Mouse (Mus musculus) neural tube, embryonic 14.5 days (tissue): ENCODE measurements around the gene 1700001C19Rik. TPM values are rescaled to one million over a fixed set of nuclear protein-coding genes. Genes with fewer than 3 reads are reported as not detected.
A peak's percentile ranks its signal among the peaks of the same experiment; 100 is the strongest.

ENCODE experiments used
- ATAC-seq: fragments of 200-750 bp; cut with Nextera tagmentation; 2 replicates; pipeline ENCODE4 v1.8.0; 2017; ENCODE audit warnings: low read depth, mild to moderate bottlenecking, moderate TSS enrichment, moderate library complexity
- H3K27ac ChIP-seq: fragments of 300-500 bp; sonication (generic); 2 replicates; pipeline ENCODE4 v1.5.1; 2014; ENCODE audit warnings: low read depth, mild to moderate bottlenecking, control low read depth, low read length, moderate library complexity, mixed read lengths
- H3K27me3 ChIP-seq: fragments of 300-500 bp; sonication (generic); 2 replicates; pipeline ENCODE4 v1.6.1; 2014; ENCODE audit warnings: low read length; ENCODE audit not compliant: control insufficient read depth, insufficient read depth
- H3K36me3 ChIP-seq: fragments of 300-500 bp; sonication (generic); 2 replicates; pipeline ENCODE4 v1.6.1; 2014; ENCODE audit warnings: low read length, mixed read lengths; ENCODE audit not compliant: control insufficient read depth, insufficient read depth
- H3K4me1 ChIP-seq: fragments of 300-500 bp; sonication (generic); 2 replicates; pipeline ENCODE4 v1.6.1; 2014; ENCODE audit warnings: low read length; ENCODE audit not compliant: control insufficient read depth, insufficient read depth
- H3K4me2 ChIP-seq: fragments of 300-500 bp; sonication (generic); 2 replicates; pipeline ENCODE4 v1.6.1; 2014; ENCODE audit warnings: mild to moderate bottlenecking, low read depth, low read length, control low read depth
- H3K4me3 ChIP-seq: fragments of 300-500 bp; sonication (generic); 2 replicates; pipeline ENCODE4 v1.5.1; 2014; ENCODE audit warnings: low read depth, low read length, control low read depth, mixed read lengths
- H3K9ac ChIP-seq: fragments of 300-500 bp; sonication (generic); replicated peaks from 2 replicates; pipeline ENCODE4 v1.6.1; 2014; ENCODE audit warnings: low read depth, mild to moderate bottlenecking, control low read depth, low read length, mixed read lengths
- H3K9me3 ChIP-seq: fragments of 300-500 bp; sonication (generic); 2 replicates; pipeline ENCODE4 v1.6.1; 2016; ENCODE audit warnings: low read length; ENCODE audit not compliant: control insufficient read depth
- WGBS: fragments of 180-500 bp; shearing (Covaris S2); extraction: QIAGEN DNeasy Blood & Tissue Kit; methylation state at CpG from one replicate; pipeline ENCODE4 v1.1.7; 2014; 5-methylcytosine and 5-hydroxymethylcytosine counted together
- polyA plus RNA-seq: library from polyadenylated mRNA; unstranded; fragments of >200 nt; fragmentation: Nextera tagmentation; extraction: Ambion mirVana; gene quantifications from 2 replicates; pipeline ENCODE4 v1.2.1, GENCODE M21; 2014

The 1700001C19Rik gene
- polyA plus RNA-seq, 1 experiment from 2014 or later = 0.42 TPM

- H3K27me3 ChIP-seq = no peaks in the 10 kb centered on the region
- no peak overlapping the region for H3K4me3 ChIP-seq
- H3K4me2 ChIP-seq = no peak overlapping the region
- peaks cover 62% of the 10 kb centered on the region for H3K36me3 ChIP-seq
- WGBS = 87% methylated on average over 6 of the region's 6 CpGs
- no peaks in the 10 kb centered on the region for H3K9me3 ChIP-seq
- H3K4me1 ChIP-seq = no peaks in the 10 kb centered on the region
- no peak overlapping the region for H3K9ac ChIP-seq
- ATAC-seq = no peak
- H3K27ac ChIP-seq = no peak overlapping the region
These were observed 60.3 kb downstream of the 1700001C19Rik start for GRCm38 (mm10) chr17:47376779-47377280.

GRCm38 (mm10) chr17:47373991-47374390, 63.2 kb downstream of the 1700001C19Rik start:
- no peak for ATAC-seq
- Histone ChIP-seq H3K4me1 (0 out of 2 replicates have a peak, but pooled peaks cover 3% of the 10 kb centered on the region), H3K36me3 (peaks cover 56% of the 10 kb centered on the region), H3K9ac (no peak overlapping the region), H3K9me3 (no peaks in the 10 kb centered on the region), H3K4me3 (no peak overlapping the region), H3K4me2 (no peak overlapping the region), H3K27me3 (no peaks in the 10 kb centered on the region), H3K27ac (no peak overlapping the region)
- 91% methylated on average over 6 of the region's 6 CpGs for WGBS

GRCm38 (mm10) chr17:47371451-47371850, 65.7 kb downstream of the 1700001C19Rik start:
- Histone ChIP-seq H3K27ac (no peak overlapping the region), H3K9me3 (no peaks in the 10 kb centered on the region), H3K27me3 (0 out of 2 replicates have a peak, but pooled peaks cover 3% of the 10 kb centered on the region), H3K4me1 (0 out of 2 replicates have a peak, but pooled peaks cover 3% of the 10 kb centered on the region), H3K4me2 (no peak overlapping the region), H3K9ac (no peak overlapping the region), H3K4me3 (no peak overlapping the region), H3K36me3 (peaks cover 36% of the 10 kb centered on the region)
- WGBS = 10% methylated on average over 4 of the region's 4 CpGs
- peak; percentile 55; the same call in 1 of the 2 replicates for ATAC-seq

GRCm38 (mm10) chr17:47369087-47369443, 68.1 kb downstream of the 1700001C19Rik start:
- H3K27ac ChIP-seq = peak overlapping the region; percentile 84
- peak; percentile 84 for ATAC-seq
- WGBS = 1% methylated on average over 20 of the region's 20 CpGs
- H3K4me2 ChIP-seq = peak overlapping the region; percentile 78
- H3K4me3 ChIP-seq = peak overlapping the region; percentile 68
- peaks cover 18% of the 10 kb centered on the region for H3K36me3 ChIP-seq
- H3K9me3 ChIP-seq = no peaks in the 10 kb centered on the region
- 0 out of 2 replicates have a peak, but pooled peaks cover 3% of the 10 kb centered on the region for H3K4me1 ChIP-seq
- H3K9ac ChIP-seq = peak overlapping the region; percentile 65
- H3K27me3 ChIP-seq = 0 out of 2 replicates have a peak, but pooled peaks cover 3% of the 10 kb centered on the region

- peak; percentile 93 for ATAC-seq
- 3% methylated on average over 35 of the region's 35 CpGs for WGBS
- Histone ChIP-seq H3K27me3 (0 out of 2 replicates have a peak, but pooled peaks cover 3% of the 10 kb centered on the region), H3K9ac (peak within 1 kb of the TSS; percentile 65), H3K4me3 (peak within 1 kb of the TSS; percentile 68), H3K36me3 (peaks cover 13% of the 10 kb centered on the region; the same call in 1 of the 2 replicates), H3K9me3 (no peaks in the 10 kb centered on the region), H3K4me1 (0 out of 2 replicates have a peak, but pooled peaks cover 3% of the 10 kb centered on the region), H3K27ac (peak within 1 kb of the TSS; percentile 84), H3K4me2 (peak within 1 kb of the TSS; percentile 78)
These were observed 68.6 kb downstream of the 1700001C19Rik start, which contains the start of gene Mrps10 for GRCm38 (mm10) chr17:47368401-47369086. Gene Mrps10, plus strand, starts transcription at chr17:47368887.

Other genes with a start within 250 kb of the 1700001C19Rik start
- 66.7 and 77.6 TPM in 2 replicates for gene Mrps10, start 68.5 kb downstream of the 1700001C19Rik start, polyA plus RNA-seq
- gene Guca1b, start 52.0 kb downstream of the 1700001C19Rik start, polyA plus RNA-seq = 0.43 and 0.44 TPM in 2 replicates
- gene Guca1a, start 36.8 kb downstream of the 1700001C19Rik start, polyA plus RNA-seq = 0.80 and 0.95 TPM in 2 replicates
- 0.21 TPM in 1 of 2 replicates, not detected in the other for gene AI661453, start 761 bp downstream of the 1700001C19Rik start, polyA plus RNA-seq
- gene Taf8, start 64.9 kb upstream of the 1700001C19Rik start, polyA plus RNA-seq = 16.4 and 17.1 TPM in 2 replicates
- gene Ccnd3, start 67.7 kb upstream of the 1700001C19Rik start, polyA plus RNA-seq = 49.1 and 72.4 TPM in 2 replicates
- gene Bysl, start 174.1 kb upstream of the 1700001C19Rik start, polyA plus RNA-seq = 32.7 and 35.0 TPM in 2 replicates
- 38.1 and 43.4 TPM in 2 replicates for gene Med20, start 174.2 kb upstream of the 1700001C19Rik start, polyA plus RNA-seq
- 2.3 and 2.9 TPM in 2 replicates for gene Gm20517, start 174.2 kb upstream of the 1700001C19Rik start, polyA plus RNA-seq
- 5.9 and 6.5 TPM in 2 replicates for gene Usp49, start 193.3 kb upstream of the 1700001C19Rik start, polyA plus RNA-seq